Mouse (Mus musculus) liver (tissue): Measurements from ENCODE around the gene Dph7.
"Not testable (repeated sequence)": the region's sequence is repeated elsewhere in the genome, so short reads cannot be mapped to it uniquely, and the experiment has no call there.

Experiments used
- DNase-seq: peaks from one replicate; pipeline ENCODE4 v3.0.0-alpha.2; 2020; ENCODE audit warnings: mixed read lengths

Dph7 gene

GRCm38 (mm10) chr2:24974452-24974851, 12.3 kb downstream of the Dph7 start:
- DNase-seq, result not testable (repeated sequence)

GRCm38 (mm10) chr2:24974906-24975703, 12.9 kb downstream of the Dph7 start, which contains the start of gene Mrpl41:
TSS of gene Mrpl41 (minus strand) at chr2:24975098.
- peak; percentile 98 for DNase-seq

GRCm38 (mm10) chr2:24975704-24976297, 13.6 kb downstream of the Dph7 start, which contains the start of gene Pnpla7:
TSS of gene Pnpla7 (plus strand) at chr2:24976033.
- peak; percentile 91 for DNase-seq

DNA sequence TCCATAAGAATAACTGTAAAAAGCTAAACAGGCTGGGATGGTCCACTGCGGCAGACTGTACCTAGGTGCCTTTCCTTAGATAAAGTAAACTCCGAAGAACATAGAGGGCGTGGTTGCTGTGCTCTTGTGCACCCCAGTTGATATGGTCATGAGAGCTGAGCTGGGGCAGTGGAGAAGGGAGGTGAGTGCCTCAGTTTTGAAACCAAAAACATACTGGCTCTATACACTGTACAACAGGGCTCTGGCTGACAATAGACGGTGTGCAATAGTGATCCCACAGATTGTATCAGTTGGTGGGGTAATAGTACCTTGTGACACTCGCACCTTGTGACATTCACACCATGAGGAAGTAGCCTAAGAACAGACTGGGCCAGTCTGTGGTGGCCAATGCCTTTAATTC, 14.8 kb downstream of the Dph7 start:
- peak; percentile 83 for DNase-seq

GRCm38 (mm10) chr2:24987762-24988161, 25.6 kb downstream of the Dph7 start:
- no peak for DNase-seq

DNA sequence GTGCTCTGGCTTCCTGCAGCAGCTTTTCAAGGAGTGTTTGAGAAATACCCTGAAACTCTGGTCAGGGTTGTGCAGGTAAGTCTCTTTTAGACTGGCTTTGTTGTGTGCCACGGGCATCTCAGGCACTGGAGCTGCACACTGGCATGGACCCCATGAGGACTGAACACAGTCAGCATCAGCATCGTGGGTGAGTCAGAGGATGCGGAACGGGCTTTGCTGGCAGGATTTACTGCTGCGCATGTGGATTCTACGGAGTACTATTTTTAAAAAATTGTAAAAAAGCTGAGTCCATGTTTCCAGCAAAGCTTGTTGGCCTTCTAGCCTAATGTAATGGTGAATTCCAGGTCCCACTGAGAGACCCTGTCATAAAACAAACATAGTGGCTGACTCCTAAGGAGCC, 33.1 kb downstream of the Dph7 start:
- no peak for DNase-seq

- DNase-seq, result no peak
These were observed 34.3 kb downstream of the Dph7 start for GRCm38 (mm10) chr2:24996471-24996870.

DNA sequence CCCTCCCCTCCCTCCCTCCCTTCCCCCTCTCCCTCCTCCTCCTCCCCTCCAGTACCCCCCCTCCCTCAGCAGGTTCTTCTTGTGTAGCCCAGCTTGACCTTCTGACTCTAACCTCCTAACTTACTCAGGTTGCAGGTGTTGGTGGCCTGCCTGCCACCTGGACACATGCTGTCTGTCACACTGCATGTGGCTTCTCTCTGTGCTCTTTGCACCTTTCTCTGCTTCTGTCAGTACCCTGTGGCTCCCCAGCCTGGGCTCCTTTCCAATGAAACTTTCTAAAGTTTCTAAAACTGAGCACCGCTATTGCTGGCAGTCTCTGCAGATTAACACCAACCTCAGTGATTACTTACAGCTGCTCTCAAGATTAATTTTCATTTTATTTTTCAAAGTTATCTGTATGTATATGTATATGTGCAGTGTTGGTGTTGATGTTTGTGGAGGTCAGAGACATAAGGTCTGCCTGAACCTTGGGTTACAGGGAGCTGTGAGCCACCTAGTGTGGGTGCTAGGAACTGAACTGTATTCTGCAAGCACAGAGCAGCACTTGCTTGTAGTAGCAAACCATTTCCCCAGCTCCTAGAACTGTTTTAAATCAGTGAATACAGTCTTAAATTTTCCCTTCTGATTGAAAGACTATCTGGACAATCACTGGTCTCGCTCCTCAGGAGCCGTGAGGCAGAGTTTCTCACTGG, 38.5 kb downstream of the Dph7 start:
- peak; percentile 49 for DNase-seq

- no peak for DNase-seq
These were observed 42.0 kb downstream of the Dph7 start for GRCm38 (mm10) chr2:25003946-25004786.

- no peak for DNase-seq
These were observed 44.6 kb downstream of the Dph7 start for GRCm38 (mm10) chr2:25006767-25007166.

GRCm38 (mm10) chr2:25008250-25008649, 46.0 kb downstream of the Dph7 start:
- peak; percentile 26 for DNase-seq
